Comparison of ENCODE assay signal across 24 mouse cellular contexts in the genomic region with DNA sequence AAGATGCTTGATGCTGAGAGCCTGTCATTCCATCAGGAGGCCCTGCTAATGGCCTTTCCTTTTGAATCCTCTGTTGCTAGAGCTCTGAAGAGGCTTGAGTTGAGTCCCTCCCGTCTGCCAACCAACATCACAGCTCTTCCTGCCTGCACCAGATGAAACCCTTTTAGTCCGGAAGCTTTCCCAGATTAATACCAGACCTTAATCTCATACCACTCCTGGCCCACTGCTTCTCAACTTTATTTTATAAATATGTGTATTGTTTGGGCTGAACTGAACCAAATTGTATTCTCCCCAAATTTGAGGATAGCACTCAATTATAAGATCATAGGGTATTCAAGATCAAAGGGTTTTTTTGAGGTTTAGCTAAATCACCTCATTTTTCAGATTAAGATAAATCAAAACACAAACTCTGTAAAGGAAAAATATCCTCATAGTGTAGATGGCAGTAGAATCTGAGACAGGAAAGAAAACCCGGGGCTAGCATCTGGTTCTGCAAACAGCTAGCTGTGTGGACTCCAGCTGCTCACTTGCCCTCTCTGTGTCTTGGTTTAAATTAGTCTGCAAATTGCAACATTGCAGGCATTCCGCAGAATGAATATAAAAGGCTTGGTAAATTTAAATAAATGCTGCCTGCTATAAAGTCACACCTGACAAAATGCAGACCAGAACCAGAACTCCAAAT.
DNase-seq lines count a peak whose midpoint lies in the region; ATAC-seq and TF ChIP-seq lines count a peak whose summit lies in the region.
"Had no signal": no experiment of that assay in that cellular context is flagged by ENCODE, and none has a peak within 500 bp of the region (broad histone marks: within the 10 kb centered on the region; RNA-seq: fewer than 3 reads in every experiment).

No protein-coding gene starts in this region.

- H3K4me2 ChIP-seq in forebrain, embryonic 12.5 days: no peak overlapping the region
- H3K4me2 ChIP-seq in lung, embryonic 14.5 days: no peak overlapping the region
- H3K4me2 ChIP-seq: forebrain, embryonic 15.5 days; heart, embryonic 13.5 days had no signal

- no peaks in the 10 kb centered on the region for H3K27me3 ChIP-seq in forebrain, embryonic 12.5 days
- H3K27me3 ChIP-seq in forebrain, embryonic 10.5 days (ENCODE audit: poor library complexity, severe bottlenecking): no peaks in the 10 kb centered on the region
- H3K27me3 ChIP-seq in lung, embryonic 14.5 days (ENCODE audit: insufficient read depth, low read length): no peaks in the 10 kb centered on the region
- no peaks in the 10 kb centered on the region for H3K27me3 ChIP-seq in embryonic facial prominence, embryonic 10.5 days (replicated peaks; ENCODE audit: low read depth, poor library complexity, severe bottlenecking)
- H3K27me3 ChIP-seq in heart, adult 2 months (ENCODE audit: control insufficient read depth, insufficient read depth, low read length): no peaks in the 10 kb centered on the region
- H3K27me3 ChIP-seq: forebrain, embryonic 15.5 days; heart, embryonic 13.5 days had no signal

- DNase-seq in forebrain, embryonic 10.5 days (ENCODE audit: extremely low spot score, low spot score): no peak
- peak; percentile 60 for DNase-seq in lung, embryonic 14.5 days
- DNase-seq in lung, postnatal 36 days: no peak
- peak; percentile 39 for DNase-seq in embryonic facial prominence, embryonic 10.5 days (ENCODE audit: low spot score)
- DNase-seq in heart, adult 2 months: no peak
- no peak for DNase-seq in cerebellum, adult 11-12 months
- DNase-seq: adrenal gland, adult 8-10 months; cerebellum, adult 2 months; cerebellum, postnatal 36 days; gastrocnemius, postnatal 14 days; heart, adult 18-20 months; heart, postnatal 14 days; kidney, adult 11 months; layer of hippocampus, adult 9-11 months; liver, postnatal 0 days; thymus, adult 18-20 months; thymus, postnatal 36 days had no signal

- H3K4me1 ChIP-seq in forebrain, embryonic 12.5 days: no peaks in the 10 kb centered on the region; the same call in 1 of the 2 replicates
- H3K4me1 ChIP-seq in forebrain, embryonic 10.5 days: peaks cover 29% of the 10 kb centered on the region
- H3K4me1 ChIP-seq in lung, embryonic 14.5 days (ENCODE audit: insufficient read depth): no peaks in the 10 kb centered on the region
- peaks cover 27% of the 10 kb centered on the region for H3K4me1 ChIP-seq in embryonic facial prominence, embryonic 10.5 days
- no peaks in the 10 kb centered on the region for H3K4me1 ChIP-seq in heart, adult 2 months (ENCODE audit: control insufficient read depth, insufficient read depth, low read length)
- H3K4me1 ChIP-seq: forebrain, embryonic 15.5 days; heart, embryonic 13.5 days had no signal

- no peaks in the 10 kb centered on the region for H3K36me3 ChIP-seq in forebrain, embryonic 12.5 days (replicated peaks)
- H3K36me3 ChIP-seq in forebrain, embryonic 10.5 days (replicated peaks): no peaks in the 10 kb centered on the region
- H3K36me3 ChIP-seq in lung, embryonic 14.5 days (ENCODE audit: insufficient read depth): no peaks in the 10 kb centered on the region
- no peaks in the 10 kb centered on the region for H3K36me3 ChIP-seq in embryonic facial prominence, embryonic 10.5 days (replicated peaks)
- no peaks in the 10 kb centered on the region for H3K36me3 ChIP-seq in heart, adult 2 months (ENCODE audit: control insufficient read depth, insufficient read depth, low read length)
- H3K36me3 ChIP-seq: forebrain, embryonic 15.5 days; heart, embryonic 13.5 days; midbrain, embryonic 10.5 days had no signal

- TF ChIP-seq EP300 in heart, adult 2 months (IDR thresholded peaks at IDR 0.05; ENCODE audit: insufficient read depth, low read depth, low read length): no peak

- 0 out of 2 replicates have a peak, but pooled peaks have one; percentile 14 for ATAC-seq in forebrain, embryonic 12.5 days (ENCODE audit: low FRiP score)
- ATAC-seq in lung, embryonic 14.5 days (ENCODE audit: insufficient read depth): peak; percentile 85
- peak; percentile 14; the same call in 1 of the 2 replicates for ATAC-seq in granulocyte monocyte progenitor cell, adult 5-6 weeks (replicated peaks; ENCODE audit: poor library complexity, severe bottlenecking)
- ATAC-seq: forebrain, embryonic 15.5 days; hindbrain, postnatal 0 days; liver, postnatal 0 days had no signal

- no peak for TF ChIP-seq CTCF in lung, embryonic 14.5 days (IDR thresholded peaks at IDR 0.05; ENCODE audit: low read depth)
- no peak for TF ChIP-seq CTCF in heart, adult 2 months (IDR thresholded peaks at IDR 0.05)

- WGBS in forebrain, embryonic 12.5 days: 31% methylated on average over 4 of the region's 4 CpGs
- WGBS in forebrain, embryonic 10.5 days: 24% methylated on average over 4 of the region's 4 CpGs
- WGBS in lung, embryonic 14.5 days: 18% methylated on average over 4 of the region's 4 CpGs
- WGBS in embryonic facial prominence, embryonic 10.5 days: 20% methylated on average over 4 of the region's 4 CpGs
- WGBS in heart, adult 2 months: 45% methylated on average over 4 of the region's 4 CpGs

- TF ChIP-seq POLR2A in heart, adult 2 months (IDR thresholded peaks at IDR 0.05; ENCODE audit: insufficient read depth, low read depth, low read length): no peak

- H3K4me3 ChIP-seq in forebrain, embryonic 12.5 days (replicated peaks): no peak overlapping the region
- no peak overlapping the region for H3K4me3 ChIP-seq in forebrain, embryonic 10.5 days
- H3K4me3 ChIP-seq in lung, embryonic 14.5 days (ENCODE audit: low read depth, low read length): no peak overlapping the region
- no peak overlapping the region for H3K4me3 ChIP-seq in embryonic facial prominence, embryonic 10.5 days
- H3K4me3 ChIP-seq in heart, adult 2 months: no peak overlapping the region
- H3K4me3 ChIP-seq: forebrain, embryonic 15.5 days; heart, embryonic 13.5 days; midbrain, embryonic 10.5 days had no signal

- H3K27ac ChIP-seq in forebrain, embryonic 12.5 days: no peak overlapping the region
- no peak overlapping the region for H3K27ac ChIP-seq in forebrain, embryonic 10.5 days
- peak overlapping the region; percentile 36; the same call in 1 of the 2 replicates for H3K27ac ChIP-seq in lung, embryonic 14.5 days (ENCODE audit: low read depth)
- H3K27ac ChIP-seq in embryonic facial prominence, embryonic 10.5 days (replicated peaks): peak overlapping the region; percentile 65
- no peak overlapping the region for H3K27ac ChIP-seq in heart, adult 2 months
- H3K27ac ChIP-seq: forebrain, embryonic 15.5 days; heart, embryonic 13.5 days; hindbrain, postnatal 0 days; macrophage; midbrain, embryonic 10.5 days had no signal

- H3K79me2 ChIP-seq in heart, adult 2 months (replicated peaks; ENCODE audit: control insufficient read depth, insufficient read depth, low read length): no peaks in the 10 kb centered on the region

- H3K9me3 ChIP-seq in forebrain, embryonic 12.5 days: no peaks in the 10 kb centered on the region
- H3K9me3 ChIP-seq in forebrain, embryonic 10.5 days: no peaks in the 10 kb centered on the region
- no peaks in the 10 kb centered on the region for H3K9me3 ChIP-seq in lung, embryonic 14.5 days (ENCODE audit: low read depth, low read length)
- H3K9me3 ChIP-seq in embryonic facial prominence, embryonic 10.5 days: no peaks in the 10 kb centered on the region
- H3K9me3 ChIP-seq: forebrain, embryonic 15.5 days; heart, embryonic 13.5 days; midbrain, embryonic 10.5 days had no signal

- H3K9ac ChIP-seq in forebrain, embryonic 12.5 days: no peak overlapping the region
- no peak overlapping the region for H3K9ac ChIP-seq in lung, embryonic 14.5 days
- H3K9ac ChIP-seq in heart, adult 2 months (ENCODE audit: low read depth, low read length): no peak overlapping the region
- H3K9ac ChIP-seq: forebrain, embryonic 15.5 days; heart, embryonic 13.5 days; liver, postnatal 0 days had no signal

- intact Hi-C loops in heart, adult 2 months (cut with DNase I): no loop called here

Comparison
In these comparisons a context has a peak if more than half of its experiments do, and no peak if none do; other contexts are left out.
1. DNase-seq: peak in lung, embryonic 14.5 days (single experiment) and embryonic facial prominence, embryonic 10.5 days (single experiment); none in forebrain, embryonic 10.5 days (single experiment), lung, postnatal 36 days (single experiment), heart, adult 2 months (0 of 2) and cerebellum, adult 11-12 months (single experiment).
2. ATAC-seq: peak in every context shown above with its lines; median percentile 85 in lung, embryonic 14.5 days; 14 in forebrain, embryonic 12.5 days; 14 in granulocyte monocyte progenitor cell, adult 5-6 weeks.
3. H3K27ac ChIP-seq: peak in lung, embryonic 14.5 days (single experiment) and embryonic facial prominence, embryonic 10.5 days (single experiment); none in forebrain, embryonic 12.5 days (single experiment), forebrain, embryonic 10.5 days (single experiment) and heart, adult 2 months (single experiment).